Mouse (Mus musculus) left cerebral cortex, adult 9 months (tissue): ENCODE measurements at regions not wholly inside any gene's neighbourhood (a gene's known extent, or its start where the extent isn't known, plus 50 kb on each side); places are given as distances from the start of the nearest gene placed in this dataset.

ENCODE experiments used
- DNase-seq, 2 experiments: peaks; one replicate each; pipeline ENCODE4 v3.0.0; 2022; ENCODE audit warnings: low spot score in 2 of 2

DNA sequence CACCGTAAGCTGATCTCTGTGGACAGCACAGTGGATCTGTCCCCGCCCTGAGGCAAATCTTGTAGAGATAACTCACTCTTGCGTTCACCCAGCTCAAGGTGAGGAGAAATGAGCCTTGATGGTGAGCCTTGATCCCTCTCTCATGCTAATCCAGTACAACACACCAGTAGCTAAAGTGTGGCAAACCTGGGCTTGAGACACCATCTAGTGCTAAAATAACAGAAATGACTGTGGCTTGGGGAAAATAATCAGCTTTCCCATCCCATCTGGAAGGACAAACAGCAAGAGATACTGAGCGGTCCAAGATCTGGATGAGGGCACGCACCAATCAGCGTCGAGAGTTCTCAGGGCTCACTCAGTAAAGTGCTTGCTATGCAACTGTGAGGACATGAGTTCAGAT, 50.9 kb upstream of the Cbln4 start:
- DNase-seq, result no peak

DNA sequence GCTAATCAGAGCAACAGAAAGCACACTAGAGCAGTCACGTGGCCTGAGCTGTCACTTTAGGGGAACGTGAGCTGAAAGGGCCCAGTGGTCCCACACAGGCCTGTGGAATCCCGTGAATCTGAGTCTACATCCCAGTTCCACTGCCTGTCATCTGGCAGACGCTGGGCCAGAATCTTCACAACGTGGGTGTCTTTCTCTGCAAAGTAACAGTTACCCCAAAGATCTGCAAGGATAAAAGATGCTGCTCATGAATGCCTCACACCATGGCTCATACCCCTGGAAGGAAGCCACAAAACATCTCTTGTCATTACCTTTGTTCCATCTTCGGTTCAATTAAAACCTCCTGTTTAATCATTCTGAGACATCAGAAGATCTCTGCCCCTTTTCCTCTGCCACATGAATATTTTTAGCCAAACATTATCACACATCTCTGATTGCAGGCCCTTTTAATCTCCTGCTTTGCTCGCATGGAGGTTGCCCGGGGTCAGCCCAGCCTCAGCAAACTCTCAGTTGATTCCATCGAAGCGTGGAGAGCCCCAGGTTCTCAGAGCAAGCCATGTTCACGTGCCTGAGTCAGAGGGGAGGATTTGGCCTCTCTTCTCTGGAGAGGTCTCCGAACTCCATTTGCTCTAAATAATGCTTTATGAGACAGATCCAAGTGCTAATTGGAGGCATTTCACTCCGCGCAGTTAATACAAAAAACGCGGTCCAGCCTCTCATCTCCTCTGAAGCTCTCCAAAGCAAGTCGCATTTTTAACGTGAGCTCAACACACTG, 60.8 kb upstream of the Cbln4 start:
- peak; percentile 7 to 28 for DNase-seq

DNA sequence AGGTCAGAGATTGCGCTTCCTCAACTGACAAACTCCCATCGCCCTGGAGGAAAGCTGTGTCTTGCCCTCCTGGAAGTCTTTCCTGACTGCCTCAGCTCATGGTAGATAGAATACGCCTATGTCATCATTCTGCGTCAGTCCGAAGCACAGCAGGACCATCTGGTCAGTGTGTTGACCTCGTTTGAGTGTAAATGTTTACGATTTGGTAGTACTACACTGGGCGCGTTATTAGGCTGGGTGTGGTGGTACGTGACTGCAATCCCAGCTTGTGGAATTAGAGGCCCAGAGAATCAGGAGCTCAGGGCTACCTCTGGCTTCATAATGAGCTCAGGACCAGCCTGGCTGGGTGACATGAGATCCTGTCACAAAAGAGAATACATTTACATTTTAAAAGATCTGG, 62.0 kb upstream of the Cbln4 start:
- no peak for DNase-seq

DNA sequence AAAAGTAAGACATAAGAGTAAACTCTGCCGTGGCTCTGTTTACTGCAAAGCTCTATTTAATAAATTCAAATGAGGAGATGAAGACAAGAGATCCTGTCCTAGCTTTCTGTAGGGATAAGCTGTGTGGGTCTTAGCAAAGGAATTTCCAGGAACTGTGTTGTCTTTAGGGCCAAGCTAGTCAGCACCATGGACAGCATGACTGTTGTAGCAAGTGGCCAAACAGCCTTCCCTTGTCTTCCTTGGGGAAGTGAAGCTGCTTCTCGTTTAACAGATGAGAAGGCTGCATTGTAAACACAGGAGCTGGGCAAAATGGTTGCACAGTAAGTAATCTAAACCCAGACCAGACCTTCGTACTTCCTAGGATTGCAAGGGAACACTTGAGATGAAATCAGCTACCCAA, 67.4 kb upstream of the Cbln4 start:
- no peak for DNase-seq

- no peak for DNase-seq
Measured at GRCm38 (mm10) chr2:172113639-172114038, 70.4 kb upstream of the Cbln4 start.

DNA sequence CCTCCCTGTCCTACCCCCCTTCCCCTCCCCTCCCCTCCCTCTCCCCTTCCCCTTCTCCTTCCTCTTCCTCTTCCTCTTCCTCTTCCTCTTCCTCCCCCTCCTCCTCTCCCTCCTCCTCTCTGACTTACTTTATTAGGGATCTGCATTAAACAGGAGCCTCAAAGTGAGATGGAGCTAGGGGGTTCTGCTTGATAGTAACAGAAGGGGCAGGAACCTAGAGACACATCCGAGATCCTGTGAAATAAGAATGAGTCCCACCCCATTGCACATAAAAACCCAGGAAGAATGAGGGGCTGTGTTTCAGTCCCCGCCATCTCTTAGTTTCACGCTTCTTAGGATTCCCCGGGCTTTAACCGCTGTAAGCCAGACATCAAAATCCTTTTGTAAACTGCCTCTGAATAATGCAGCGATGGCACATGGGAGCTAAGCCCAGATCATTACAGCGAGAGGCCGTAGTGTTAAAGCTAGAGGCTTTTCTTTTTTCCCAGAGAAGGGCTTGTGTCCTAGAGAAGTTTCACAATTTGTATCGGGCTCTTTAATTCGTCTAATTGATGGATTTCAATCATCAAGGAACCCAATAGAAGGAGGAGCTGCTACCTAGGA, 72.4 kb upstream of the Cbln4 start:
- DNase-seq, result no peak

- DNase-seq, result peak in 1 of 2 experiments; percentile 20
Measured at GRCm38 (mm10) chr2:172127517-172127916, 84.3 kb upstream of the Cbln4 start.

GRCm38 (mm10) chr2:172131232-172131631, 88.0 kb upstream of the Cbln4 start:
- peak in 1 of 2 experiments; percentile 52 for DNase-seq

DNA sequence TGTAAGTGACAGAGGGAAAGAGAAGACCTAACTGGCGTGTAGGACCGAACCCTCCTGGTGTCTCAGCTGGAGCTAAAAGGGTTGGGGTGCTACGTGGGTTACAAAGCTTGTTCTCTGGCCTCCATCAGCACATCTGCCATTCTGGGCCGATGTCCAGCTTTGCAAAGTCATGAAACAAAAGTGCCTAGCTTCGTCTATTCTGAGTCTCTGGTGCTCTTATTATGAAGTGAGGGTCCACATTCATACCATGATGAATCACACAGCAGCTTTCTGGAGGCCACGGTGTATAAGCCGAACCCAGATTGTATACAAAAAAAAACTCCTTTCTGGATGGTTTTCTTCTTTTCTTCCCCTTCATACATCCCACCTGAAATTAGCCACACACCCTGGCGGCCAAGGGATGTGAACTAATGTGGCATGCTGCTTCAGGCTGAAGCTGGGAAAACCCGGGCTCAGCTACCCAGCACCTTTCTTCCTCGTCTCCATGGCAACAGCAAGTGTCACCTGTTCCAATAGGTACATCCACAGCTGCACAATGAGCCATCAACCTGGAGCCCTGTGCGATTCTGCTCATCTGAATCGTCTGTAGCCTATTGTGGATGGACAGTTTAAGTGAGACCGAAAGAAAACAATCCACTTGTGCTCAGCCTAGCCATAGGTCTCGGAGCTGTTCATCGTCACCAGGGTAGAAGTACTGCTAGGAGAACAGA, 89.5 kb upstream of the Cbln4 start:
- DNase-seq, result peak in 1 of 2 experiments; percentile 55

DNA sequence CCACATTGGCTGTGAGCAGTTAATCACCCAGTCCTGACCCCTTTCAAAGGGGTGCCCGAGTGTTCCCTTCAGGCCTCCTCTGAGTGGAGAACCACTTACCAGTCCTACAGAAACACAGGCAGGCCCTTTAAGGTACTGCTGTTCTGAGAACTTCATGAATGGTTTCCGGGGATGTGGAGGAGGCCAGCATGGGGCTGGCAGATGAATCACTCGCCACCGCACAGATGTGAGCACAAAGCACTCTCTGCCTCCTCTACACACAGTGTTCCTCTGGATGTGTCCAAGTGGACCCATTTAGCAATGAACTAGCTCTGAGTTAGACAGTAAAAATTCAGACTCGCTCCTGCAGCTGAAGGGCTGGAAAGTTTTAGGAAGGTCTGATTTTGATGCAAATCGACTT, 96.8 kb upstream of the Cbln4 start:
- peak in 1 of 2 experiments; percentile 74 for DNase-seq

GRCm38 (mm10) chr2:172143269-172143668, 100.0 kb upstream of the Cbln4 start:
- DNase-seq, result no peak

DNA sequence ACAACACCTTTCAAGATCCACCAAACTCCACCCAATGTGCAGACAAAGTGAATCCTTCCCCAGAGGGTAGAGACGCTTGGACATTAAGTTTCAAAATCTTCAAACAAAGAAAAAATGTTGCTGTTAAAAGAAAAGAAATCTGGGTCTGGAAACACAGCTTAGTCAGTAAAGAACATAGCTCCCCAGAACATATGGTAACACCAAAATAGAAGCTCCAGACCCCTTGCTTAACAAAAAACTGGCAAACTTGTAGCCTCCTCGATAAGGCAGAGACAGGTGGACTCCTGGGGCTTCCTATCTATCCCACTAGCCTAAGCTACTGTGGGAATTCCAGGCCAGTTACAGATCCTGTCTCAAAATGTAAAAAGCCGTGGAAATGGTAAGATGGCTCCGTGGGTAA, 99.6 kb upstream of the Mc3r start:
- DNase-seq, result no peak

- DNase-seq, result no peak
Measured at GRCm38 (mm10) chr2:172149734-172150133, 98.6 kb upstream of the Mc3r start.

DNA sequence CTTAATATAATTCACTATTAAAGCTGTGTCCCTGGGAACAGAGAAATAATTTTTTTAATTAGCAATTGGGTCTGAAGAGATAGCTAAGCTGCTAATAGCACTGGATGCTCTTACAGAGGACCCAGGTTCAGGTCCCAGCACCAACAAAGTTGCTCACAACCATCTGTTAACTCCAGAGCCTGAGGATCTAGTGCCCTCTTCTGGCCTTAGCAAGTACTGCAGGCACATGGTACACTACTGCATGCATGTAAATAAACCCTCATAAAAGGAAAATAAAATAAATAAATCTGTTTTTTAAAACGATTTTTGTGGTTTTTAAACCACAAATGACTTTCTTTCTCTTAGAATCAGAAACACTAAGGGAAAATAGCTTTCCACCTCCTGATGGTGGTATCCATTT, 97.4 kb upstream of the Mc3r start:
- no peak for DNase-seq

GRCm38 (mm10) chr2:172159909-172160308, 88.4 kb upstream of the Mc3r start:
- DNase-seq, result peak in 1 of 2 experiments; percentile 43

- no peak for DNase-seq
Measured at GRCm38 (mm10) chr2:172177371-172177770, 70.9 kb upstream of the Mc3r start.

- DNase-seq, result no peak
Measured at GRCm38 (mm10) chr2:172179301-172179700, 69.0 kb upstream of the Mc3r start.

GRCm38 (mm10) chr2:172197746-172198145, 50.5 kb upstream of the Mc3r start:
- DNase-seq, result no peak
